Mouse (Mus musculus): Measurements from ENCODE around the gene S100a4. TPM values are rescaled to one million over a fixed set of nuclear protein-coding genes. Genes with fewer than 3 reads are reported as not detected.

The S100a4 gene
- total RNA-seq (2021) = 10 to 100 TPM; 12.5 to 14.1 TPM
- long read RNA-seq, experiment 1, partial matches to known transcripts = 0 of 1 reads
- long read RNA-seq, experiment 1, other reads (novel, unspliced or antisense) = 0 of 1 reads
- long read RNA-seq, experiment 2, partial matches to known transcripts = 0 of 1 reads
- long read RNA-seq, experiment 2, other reads (novel, unspliced or antisense) = 0 of 1 reads

- DNase-seq = peak; percentile 47 to 61
Measured at GRCm38 (mm10) chr3:90603623-90604022, at the start of gene S100a4. Gene S100a4 (plus strand): TSS chr3:90603771.

GRCm38 (mm10) chr3:90555954-90556353 is 47.6 kb upstream of the S100a4 start:
- DNase-seq = peak; percentile 39 to 63

- DNase-seq = no peak
Measured at GRCm38 (mm10) chr3:90560008-90560628, 43.5 kb upstream of the S100a4 start, which contains the start of gene S100a3. Gene S100a3 (plus strand): TSS chr3:90560578.

DNA sequence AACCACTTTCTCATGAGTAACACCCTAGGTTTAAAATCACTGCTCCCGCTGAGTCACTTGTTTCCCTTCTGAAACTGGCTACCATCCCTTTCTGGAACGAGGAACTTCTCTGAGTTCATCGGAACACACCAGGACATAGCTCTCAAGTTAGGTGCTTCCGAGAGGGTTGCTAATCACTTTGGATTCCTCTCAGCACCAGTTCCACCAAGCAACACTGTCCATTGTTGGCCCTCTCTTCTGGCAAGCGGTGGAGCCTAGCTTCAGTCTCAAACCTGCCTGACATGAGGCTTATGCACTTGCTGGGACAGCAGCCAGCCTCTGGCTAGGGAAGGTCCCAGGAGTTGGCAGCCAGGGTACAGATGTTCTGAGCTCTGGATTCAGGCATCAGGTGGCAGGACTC is 28.9 kb upstream of the S100a4 start:
- peak; percentile 50 to 65 for DNase-seq

DNA sequence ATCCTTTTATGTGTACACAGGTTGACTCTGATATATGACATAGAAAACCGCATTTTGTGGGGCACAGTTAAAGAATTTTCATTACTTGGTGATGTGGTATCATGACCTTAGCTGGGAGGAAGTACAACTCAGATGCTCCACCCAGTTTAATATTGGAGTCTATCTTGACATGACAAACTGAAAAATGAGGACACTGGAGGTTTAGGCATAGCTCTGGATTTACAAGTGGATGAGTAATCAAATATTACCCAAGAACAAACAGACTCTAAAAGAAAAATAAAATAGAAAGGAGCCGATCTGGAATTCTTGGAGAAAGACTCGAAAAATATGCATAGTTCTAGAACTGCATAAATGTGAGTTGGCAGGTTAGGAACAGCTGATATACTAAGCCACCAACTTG is 28.3 kb upstream of the S100a4 start:
- DNase-seq = no peak

DNA sequence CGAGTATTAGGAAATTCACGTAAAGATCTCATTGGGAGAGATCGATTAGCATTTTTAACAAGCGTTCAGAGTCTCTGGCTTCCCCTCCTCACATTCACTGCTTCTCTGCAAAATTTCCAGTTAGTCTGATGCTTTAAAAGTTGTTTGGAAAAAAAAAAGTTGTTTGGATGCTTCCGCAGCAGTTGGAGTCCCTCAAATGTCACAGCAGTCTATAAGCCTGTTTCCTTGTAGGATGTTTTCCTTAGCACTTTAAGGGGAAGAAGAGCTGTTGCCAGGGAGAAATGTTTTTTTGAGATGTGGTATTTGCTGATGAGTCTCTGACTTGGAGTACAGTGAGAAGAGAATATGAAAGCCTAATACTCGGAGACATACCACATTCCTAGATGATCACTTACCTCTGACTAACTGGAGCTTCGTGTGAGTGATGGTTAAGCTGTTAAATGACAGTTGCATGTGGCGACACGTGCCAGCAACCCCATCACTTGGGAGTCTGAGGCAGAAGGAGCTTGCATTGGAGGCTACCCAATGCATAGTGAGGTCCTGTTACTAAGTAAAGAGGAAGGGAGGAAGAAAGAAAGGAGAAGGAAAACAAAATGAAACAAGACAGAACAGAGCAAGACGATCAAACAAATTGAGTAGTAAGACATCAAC is 27.1 kb upstream of the S100a4 start:
- DNase-seq = no peak

GRCm38 (mm10) chr3:90579433-90579832 is 24.1 kb upstream of the S100a4 start:
- DNase-seq = no peak

DNA sequence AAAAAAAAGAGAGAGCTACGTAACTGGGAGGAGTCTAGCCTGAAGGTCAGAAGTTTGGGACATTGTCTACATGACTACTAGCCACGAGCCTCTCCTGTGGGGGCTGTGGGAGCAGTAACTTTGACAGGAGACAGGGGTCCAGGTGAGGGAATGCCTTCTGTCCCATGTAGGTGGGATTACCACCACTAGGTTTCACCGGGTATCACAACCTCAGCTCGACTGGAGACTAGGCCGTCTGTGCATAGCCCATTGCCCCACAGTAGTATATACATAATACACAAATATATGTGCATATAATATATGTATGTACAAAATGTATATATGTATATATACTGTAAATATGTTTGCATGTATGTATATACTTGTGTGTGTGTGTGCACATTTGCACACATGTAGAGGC is 22.4 kb upstream of the S100a4 start:
- no peak for DNase-seq

- no peak for DNase-seq
Measured at GRCm38 (mm10) chr3:90582156-90582555, 21.4 kb upstream of the S100a4 start.

DNA sequence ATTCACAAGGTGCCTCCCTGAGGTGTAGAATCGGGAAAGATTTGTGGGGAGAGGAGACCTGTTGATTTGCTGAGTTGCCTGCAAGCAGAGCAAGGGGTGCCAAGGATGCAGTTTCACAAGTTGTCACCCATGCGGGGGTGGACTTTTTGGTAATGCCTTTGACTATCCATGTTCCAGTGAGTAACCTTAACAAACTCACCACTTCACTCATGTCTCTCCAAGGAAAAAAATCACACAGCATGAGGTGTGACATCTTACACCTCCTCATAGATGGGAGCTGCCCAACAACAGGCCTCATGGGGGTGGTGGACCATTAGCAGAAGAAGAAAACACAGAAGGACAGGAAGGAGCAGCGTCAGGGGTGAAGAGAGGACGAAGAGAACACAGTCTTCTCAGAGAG is 21.0 kb upstream of the S100a4 start:
- no peak for DNase-seq

DNA sequence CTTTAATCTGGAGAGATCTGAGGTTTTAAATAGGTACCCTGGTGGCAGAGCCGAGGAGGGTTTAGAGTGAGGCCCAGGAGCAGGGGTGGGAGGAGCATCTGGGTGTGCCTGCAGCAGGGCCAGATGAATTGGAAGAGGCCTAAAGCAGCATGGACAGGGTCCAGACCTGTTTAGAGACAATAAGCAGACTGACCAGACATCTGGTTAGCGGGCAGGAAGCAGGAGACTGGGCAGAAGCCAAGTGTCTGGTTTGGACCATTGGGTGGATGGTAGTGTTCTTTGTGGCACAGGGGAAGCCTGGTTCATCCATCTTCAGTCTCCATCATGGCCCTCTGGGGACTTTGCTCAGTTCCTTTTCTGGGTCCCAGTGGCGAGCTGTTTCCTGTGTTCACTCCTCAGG is 19.7 kb upstream of the S100a4 start:
- peak in 1 of 2 experiments; percentile 72 for DNase-seq

DNA sequence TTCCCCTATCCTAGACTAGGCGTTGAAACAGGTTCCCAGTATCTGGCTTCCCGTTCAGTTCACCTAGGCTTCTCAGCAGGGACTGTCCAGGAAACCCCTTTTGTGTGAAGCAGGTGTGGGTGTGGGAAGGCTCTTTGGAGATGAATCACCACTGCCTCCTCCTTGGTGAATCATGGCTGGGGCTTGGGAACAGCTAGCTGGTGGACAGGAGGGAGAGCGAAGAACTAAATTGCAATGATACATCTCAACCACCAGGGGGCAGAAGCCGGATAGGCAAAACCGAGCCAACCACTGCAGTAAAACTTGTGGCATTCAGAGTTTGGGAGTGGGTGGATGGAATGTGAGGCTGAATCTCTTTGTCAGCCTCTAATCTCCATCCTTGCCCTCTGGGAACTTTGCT is 18.0 kb upstream of the S100a4 start:
- DNase-seq = peak; percentile 82 to 84

DNA sequence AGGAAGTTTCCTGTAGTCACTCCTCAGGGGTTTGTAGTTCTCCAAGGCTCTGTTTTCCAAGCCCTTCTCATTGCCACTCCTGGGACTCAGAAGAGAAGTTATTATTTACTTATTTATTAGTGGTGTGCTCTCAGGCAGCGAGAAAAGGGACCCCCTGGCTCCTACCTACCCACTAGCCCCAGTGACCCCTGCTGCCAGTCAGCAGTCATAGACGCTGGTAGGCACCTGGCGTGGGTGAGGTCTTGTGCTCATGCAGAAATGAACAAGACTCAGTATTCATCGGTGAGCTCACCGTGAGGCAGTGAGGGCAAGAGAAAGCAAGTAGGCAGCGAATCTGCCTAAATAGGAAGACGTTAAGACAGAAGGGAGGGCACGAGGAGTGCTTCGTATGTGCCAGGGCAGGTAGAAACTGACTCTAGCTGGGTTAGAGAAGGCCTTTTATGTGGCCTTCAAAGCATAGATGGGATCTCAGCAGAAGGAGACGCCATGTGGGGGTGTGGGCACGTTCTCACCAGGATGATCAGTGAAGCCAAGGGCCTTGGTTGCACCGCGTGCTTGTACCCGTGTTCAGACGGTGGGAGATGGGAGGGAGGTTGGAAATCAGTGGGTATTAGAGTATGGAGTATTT is 17.4 kb upstream of the S100a4 start:
- DNase-seq = no peak

DNA sequence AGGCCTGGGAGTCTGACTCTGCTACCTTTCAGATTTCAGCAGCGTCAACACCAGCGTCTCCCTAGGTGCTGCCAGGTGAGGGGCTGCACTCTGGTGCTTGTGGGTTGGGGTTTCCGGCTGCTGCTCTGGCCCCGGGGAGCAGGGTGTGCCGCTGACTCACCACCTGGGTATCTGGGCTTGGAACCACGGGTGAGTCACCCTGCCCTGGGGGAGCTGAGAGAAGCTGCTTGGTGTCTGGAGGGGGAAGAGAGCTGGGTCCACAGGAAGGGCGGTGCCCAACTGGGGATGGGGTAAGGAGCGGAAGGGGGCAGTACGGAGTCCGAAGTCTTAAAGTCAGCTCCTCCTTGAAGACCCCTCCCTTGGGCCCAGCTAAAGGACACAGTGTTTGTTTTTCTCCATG is 16.7 kb upstream of the S100a4 start:
- peak; percentile 78 to 92 for DNase-seq

GRCm38 (mm10) chr3:90587361-90588101 is 16.0 kb upstream of the S100a4 start:
- peak; percentile 47 to 71 for DNase-seq

DNA sequence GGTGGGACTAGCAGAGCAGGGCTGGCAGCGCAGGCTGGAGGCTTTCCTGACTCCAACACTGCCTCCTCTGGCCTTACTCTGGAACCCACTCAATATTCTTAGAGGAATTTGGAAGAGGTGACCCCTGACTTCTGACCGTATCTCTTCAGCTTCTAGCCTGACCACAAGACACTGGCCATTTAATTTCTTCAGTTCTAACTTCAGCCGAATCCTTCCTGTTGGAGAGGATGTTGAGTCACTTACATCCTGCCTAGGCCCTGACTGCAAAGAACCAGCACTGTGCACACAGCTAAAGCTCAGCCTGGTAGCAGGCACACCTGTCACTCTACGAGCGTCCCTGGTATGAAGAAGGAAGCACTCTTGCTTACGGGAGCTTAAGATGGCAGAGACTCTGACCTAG is 14.2 kb upstream of the S100a4 start:
- no peak for DNase-seq

GRCm38 (mm10) chr3:90589947-90590346 is 13.6 kb upstream of the S100a4 start, which contains the start of gene S100a2:
Gene S100a2 (plus strand): TSS chr3:90590247.
- DNase-seq = no peak

DNA sequence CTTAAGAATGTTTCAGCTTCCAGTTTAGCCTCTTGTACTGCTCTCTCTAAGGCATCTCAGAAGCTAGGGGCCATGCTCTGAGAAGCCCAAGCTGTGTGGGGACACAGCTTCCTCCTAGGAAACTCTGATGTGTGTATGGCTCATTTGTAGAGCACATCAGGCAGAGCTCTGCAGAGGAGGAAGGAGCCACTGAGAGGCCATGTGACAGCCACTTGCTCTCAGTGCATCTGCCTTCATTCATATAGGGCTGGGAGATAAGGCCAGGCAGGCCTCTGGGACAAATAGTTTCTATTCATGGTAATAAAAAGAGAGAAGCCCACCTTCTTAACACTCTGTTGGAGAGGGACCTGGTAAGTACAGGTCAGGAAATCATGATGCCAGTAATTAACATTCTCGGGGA is 9.1 kb upstream of the S100a4 start:
- no peak for DNase-seq

DNA sequence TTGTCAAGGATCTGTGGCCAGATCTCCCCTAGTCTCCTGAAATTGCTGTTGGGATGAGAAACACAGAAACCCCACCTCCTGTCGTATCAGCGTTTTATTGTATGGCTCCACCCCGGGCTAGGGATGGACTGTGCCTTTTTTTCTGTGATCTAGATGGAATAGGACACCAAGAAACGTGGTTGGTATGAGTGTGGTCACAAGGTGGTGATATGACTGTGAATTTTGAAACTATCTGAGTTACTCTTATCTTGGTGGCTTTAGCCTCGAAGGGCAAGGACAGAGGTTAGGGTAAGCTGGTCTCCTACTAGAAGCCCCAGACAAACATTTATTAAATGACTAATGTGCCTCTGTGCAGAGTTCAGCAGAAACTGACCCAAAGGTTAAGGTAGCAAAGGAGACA is 8.0 kb upstream of the S100a4 start:
- DNase-seq = no peak

DNA sequence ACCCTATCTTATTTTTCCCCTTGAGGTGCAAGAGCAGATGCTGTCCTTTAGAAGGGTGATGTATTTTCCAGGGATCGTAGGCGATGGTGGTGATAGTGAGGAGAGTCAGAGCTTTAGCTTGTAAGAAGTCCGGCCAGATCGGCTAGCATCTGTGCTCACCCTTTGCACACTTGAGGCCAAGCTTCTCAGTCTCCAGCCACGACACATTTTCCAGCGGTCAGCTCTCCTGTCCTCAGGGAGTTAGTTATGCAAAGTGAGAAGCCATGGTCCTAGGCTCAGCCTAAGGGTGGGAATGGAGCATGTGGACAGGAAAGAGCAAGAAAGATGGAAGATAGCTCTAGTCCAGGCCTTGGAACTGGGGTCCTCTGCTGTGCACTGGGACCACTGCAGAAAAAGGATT is 6.8 kb upstream of the S100a4 start:
- DNase-seq = no peak

- DNase-seq = no peak
Measured at GRCm38 (mm10) chr3:90597736-90598135, 5.8 kb upstream of the S100a4 start.

DNA sequence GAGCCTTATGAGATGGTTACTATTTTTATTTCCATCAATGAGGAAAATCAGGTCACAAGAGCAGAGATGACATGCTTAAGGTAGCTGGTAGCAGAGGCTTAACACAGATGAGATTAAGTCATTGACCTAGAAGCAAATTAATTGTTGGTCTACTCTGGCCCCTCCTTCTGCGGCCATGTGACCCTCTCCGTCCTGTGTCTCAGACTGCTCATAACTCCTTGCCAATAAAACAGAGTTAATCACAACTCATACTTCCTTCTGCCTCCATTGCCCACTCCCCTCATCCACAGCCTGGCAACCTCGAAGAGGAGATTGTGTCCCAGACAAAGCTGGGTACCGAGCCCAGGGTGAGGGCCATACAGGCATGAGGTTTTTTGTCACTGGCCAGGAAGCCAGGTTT is 5.4 kb upstream of the S100a4 start:
- DNase-seq = no peak

All from heart, adult 18-20 months (tissue).